Mouse (Mus musculus): ENCODE measurements around the gene Rph3al.

Gene Rph3al

DNA sequence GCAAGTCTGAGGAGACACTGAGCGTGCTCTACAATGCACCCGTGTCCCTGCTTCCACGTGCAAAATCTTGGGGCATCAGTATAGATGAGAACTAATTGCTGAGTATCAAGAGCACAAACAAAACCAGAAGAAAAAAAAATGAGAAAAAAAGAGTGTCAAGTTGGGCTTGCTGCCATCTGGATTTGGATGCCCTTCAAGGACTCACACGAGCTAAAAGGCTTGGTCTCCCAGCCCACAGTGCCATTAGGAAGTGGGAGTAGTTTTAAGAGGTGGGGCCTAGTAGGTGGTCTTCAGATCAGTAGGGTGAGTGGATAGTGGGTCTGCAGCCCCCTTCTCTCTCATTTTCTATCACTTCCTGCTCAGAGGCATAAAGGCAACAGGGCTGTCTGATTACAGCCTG, 75.8 kb downstream of the Rph3al start:
- DNase-seq (ENCODE audit: inconsistent ontology term): peak; percentile 33

DNA sequence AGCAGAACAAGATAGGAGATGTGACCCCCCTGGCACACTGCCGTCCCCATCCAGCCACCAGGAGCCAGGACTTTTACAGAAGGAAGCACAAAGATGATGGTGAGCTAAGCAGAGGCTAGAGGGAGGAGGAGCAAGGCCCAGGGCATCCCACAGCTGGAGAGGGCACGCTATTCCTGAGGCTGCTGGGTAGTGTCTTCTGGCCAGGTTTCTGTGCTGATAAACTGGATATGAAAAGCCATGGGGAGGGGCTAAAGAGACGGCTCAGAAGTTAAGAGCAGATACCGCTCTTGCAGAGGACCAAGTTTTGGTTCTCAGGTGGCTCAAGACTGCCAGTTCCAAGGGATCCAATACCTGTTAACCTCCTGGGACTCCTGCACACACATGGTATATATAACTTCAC, 76.6 kb downstream of the Rph3al start:
- DNase-seq (ENCODE audit: inconsistent ontology term): no peak

DNA sequence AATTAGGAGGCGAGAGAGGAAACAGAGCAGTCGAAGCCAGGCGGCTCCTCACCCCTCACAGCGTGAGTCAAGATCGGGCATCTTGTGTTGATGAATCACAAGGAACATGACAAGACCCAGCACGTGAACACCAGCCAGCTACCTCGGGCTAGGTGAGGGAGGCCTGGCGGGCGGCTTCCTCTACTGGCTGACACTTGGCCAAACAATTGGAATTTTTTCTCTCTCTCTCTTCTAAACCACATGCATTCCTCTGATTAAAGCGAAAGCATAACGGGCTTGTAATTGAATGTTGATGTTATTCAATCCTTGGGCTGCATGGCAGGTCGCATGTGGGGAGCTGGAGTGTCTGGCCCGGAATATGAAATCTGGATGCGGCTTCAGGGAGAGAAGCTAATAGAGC, 77.0 kb downstream of the Rph3al start:
- DNase-seq (ENCODE audit: inconsistent ontology term): peak; percentile 82

DNA sequence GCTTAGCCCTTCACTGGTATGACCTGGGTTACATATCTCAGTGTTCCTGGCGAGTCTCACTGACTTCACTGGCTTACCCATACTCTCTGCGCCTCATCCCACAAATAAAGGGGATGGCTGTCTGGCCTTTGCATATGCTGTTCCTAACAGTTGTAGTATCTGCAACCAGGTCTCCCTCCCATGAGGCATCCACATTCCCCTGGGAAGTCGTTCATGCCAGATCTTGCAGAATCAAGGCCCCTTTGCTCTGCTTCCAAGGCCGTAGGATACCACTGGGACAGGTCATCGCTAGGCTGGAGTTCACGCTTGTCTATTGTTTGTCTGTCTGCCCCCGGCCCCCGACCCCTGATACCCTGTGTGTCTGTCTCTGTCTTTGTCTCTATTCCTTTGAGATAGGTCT, 78.8 kb downstream of the Rph3al start:
- no peak for DNase-seq (ENCODE audit: inconsistent ontology term)

DNA sequence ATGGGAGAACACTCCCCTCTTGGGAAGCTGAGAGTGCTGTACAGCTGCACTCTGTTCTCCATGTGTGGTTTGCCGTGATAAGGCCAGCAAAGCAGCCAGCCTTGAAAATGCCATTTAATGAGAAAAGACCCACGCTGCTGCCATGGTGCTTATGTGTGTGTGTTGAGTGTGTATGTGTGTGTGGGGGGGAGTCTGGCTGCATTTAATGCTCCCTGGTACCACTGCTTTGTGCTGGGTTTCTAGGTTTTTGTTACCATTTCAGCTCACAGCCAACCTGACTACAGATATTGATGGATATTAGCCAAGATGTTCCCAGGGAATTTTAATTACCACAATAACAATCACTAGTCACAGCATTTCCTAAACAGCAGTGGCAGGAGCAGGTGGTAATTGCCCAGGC, 79.3 kb downstream of the Rph3al start:
- DNase-seq (ENCODE audit: inconsistent ontology term): peak; percentile 74

DNA sequence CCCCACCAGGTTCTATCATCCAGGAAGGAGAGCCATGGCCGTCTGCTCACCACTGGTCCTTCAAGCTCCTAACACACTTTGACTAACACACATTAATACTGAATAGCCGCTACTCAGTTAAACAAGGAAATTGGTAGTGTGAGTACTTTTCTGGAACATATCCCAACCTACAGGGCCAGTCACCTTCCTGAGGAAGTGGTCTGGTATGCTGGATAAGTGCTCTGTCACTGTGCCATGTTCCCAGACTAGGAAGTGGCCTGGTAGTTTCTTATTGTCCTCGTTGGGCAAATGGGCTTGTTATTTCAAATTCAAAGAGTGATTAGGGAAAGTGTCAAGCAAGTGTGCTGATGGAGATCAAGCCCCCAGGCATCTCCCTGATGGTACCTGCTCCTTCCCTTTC, 80.4 kb downstream of the Rph3al start:
- no peak for DNase-seq (ENCODE audit: inconsistent ontology term)

DNA sequence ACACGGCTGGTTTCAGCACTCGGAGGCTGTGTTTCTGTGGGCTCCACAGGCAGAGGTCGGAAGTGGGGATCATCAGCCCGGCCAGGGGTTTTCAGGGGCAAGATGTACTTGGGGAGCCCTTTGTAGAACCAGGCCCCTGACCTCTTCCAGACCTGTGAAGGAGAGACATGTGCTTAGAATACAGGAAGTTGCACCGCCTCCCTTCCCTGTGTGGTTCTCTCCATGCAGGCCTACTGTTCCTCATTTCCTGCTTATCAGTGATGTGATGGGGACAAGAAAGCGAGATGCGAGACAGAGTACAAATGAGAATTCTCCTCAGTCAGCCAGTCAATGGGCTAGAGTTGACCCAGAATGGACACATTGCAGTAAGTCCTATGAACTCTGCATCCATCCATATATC, 83.9 kb downstream of the Rph3al start:
- no peak for DNase-seq (ENCODE audit: inconsistent ontology term)

DNA sequence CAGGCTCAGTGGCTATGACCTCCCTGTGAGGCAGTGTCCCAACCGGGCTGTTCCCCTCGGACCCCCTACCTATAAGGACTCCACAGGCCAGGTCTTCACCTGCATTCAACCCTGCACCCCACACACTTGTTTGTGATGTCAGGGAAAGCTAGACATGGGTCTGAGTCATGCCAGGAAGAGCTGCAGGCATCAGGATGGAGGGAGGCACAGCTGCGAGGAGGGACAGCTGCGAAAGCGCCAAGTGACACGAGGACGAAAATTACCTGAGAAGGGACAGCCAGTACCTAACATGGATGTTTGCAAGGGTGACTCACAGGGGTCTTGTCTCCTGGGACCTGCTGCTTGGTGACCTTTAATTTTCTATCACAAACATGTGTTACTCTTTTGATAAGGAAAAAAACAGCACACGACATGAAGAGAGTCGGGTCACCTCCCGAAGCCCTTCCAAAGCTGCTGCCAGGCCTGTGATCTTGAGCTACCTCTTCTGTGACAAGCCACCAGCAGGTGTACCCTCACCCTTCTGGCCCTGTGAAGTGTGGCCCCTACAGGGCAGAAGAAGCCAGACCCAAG, 85.1 kb downstream of the Rph3al start:
- no peak for DNase-seq (ENCODE audit: inconsistent ontology term)

DNA sequence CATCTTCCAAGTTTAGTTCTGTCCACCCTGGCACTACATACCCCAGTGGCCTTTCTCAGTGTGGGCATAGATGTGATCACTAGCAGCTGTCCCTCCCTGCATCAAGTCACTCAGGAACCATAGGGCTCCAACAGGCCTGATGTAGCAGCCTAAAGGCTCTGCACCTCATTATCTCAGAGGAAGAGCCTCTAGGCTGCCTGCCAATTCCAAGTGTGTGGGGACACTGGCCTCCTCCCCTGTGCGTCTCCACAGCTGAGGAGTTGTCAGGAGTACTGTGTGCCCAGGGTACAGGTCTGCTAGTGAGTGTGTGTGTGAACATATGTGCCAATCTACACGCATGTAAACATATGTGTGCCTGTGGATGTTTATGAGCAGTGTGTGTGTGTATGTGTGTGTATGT, 85.7 kb downstream of the Rph3al start:
- DNase-seq (ENCODE audit: inconsistent ontology term): no peak

DNA sequence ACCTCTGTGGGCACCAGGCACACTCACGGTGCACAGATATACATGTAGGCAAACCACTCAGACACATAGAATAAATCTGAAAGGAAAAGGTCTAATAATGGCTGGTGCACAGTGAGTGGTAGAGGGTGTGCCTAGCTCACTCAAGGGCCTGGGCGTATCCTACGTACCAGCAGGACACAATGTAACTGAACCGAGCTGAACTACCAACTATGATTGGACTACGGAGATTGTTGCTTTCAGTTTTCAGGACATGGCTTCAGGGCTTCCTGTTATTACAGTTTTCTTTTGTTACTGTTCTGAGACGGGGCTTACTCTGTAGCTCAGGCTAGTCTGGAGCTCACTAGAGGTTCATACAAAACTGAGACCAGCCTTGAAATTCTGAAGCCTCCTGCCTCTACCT, 88.7 kb downstream of the Rph3al start:
- DNase-seq (ENCODE audit: inconsistent ontology term): no peak

DNA sequence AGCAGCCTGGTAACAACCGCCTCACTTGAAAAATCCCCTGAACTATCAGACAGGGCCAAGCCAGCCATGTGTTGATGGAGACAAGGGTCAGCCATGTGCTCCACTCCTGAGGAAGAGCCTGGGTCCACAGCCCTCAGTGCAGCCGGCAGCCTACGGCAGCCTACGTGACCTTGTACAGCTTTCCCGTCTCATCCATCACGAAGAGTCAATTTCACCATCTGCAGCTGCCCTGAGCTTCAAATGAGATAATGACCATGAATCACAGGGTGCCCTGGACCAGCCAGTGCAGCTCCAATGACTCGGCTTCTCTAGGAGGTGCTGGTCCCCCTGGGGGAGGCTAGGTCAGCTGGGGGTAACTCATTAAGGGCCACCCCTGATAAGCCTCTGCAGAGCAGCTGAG, 91.6 kb downstream of the Rph3al start:
- no peak for DNase-seq (ENCODE audit: inconsistent ontology term)

DNA sequence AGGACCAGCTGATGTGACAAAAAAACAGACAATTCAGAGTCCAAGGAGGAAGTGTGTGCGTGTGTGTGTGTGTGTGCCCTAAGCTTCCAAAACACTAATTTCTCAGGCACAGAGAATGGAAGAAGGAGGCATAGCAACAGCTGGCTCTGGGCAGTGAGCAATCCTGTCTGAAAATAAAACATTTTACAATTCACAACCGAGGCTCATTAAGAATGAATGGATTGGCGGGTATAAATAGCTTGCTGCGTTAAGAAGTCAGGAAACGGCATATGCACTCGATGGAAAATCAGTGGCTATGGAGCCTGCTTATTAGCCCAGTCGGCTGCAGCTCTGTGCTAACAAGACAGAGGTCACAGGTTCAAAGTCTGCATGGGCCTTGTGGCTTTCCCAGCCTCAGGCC, 92.6 kb downstream of the Rph3al start:
- no peak for DNase-seq (ENCODE audit: inconsistent ontology term)

DNA sequence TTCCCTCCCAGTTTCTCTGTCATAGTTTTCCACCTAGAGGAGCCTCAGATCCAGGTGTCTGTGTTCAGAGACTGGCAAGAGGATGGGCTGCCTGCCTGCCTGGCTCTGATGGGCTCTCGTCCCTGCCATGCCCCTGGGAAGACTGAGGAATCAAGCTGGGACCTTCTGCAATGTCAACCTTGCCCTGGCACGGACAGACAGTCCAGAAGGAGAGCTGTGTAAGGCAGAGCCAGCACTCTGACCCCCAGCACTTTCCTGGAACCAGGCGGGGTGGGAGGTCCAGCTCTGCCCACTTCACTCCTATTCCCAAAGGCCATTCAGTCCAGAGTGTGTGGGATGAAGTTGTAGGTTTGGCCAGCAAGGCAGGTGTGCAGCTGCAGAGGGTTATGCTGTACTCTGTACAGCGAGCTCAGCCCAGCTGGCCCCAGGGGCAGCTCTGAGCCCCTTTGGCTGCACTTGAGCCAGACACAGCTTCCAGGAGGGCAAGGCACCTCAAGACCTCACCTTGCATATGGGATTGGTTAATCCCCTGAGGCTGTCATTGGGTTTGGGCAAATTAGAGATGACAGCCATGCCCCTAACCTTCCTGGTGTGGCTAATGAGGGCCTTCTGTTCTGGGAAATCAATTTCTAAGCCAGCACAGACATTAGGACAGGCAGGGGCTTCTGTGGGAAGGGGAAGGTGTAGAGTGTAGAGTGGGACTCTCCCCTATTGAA, 95.2 kb downstream of the Rph3al start:
- no peak for DNase-seq (ENCODE audit: inconsistent ontology term)

DNA sequence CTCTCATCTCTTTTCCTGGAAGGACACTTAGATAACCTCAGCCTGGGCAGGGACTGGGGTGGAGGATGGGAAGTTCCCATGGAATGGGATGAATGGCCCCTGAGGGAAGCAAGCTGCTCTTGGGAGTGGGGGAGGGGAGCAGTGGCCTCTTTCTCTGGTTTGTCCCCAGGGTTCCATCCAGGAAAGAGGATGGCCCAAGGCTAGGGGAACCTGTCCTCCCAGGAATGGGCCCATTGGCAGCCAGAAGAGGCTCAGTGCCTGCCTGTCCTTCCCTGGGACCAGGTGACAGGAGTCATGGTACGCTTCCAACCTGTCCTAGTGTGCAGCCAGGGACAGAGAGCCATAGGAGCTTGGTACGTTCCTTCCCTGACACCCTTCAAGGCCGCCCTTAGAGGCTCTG, 96.7 kb downstream of the Rph3al start:
- no peak for DNase-seq (ENCODE audit: inconsistent ontology term)

DNA sequence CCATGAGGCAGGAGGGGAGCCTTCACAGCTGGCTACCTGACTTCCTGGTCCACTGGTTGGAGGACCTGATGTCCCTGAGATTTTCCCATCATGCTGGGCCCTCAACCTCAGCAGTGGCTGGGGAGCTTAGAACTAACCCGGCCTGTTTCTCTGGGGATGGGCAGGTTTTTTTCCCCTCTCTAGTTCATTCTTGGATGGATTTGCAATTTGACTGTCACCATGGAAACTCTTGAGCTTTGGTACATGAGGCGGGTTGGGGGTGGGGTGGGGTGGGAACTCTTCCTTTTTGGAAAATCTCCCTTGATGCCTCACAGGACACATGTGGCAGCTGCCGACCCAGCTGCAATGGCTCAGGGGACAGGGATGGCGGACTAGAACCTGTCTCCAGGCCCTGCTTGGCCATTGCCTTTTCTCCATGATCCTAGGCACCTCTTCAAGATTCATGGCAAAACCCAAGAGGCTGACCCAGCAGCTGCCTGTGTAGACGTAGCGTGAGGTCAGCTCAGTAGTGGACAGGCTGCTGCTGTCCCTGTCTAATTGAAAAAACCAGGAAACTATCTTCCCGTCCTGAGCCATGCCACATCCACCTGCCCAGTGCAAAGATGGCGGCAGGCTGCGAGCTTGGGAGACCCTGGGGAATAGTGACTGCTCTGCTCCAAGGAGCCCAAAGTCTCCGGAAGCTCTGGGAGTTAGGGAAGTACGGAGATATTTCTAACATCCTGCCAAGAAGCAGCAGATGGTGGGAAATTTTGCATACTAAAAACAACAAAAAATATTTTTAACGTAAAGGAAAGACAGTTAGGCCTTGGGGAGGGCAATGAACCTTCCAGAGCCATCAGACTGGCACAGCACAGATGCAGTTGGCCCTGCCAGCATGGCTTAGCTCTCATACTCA, 98.4 kb downstream of the Rph3al start:
- DNase-seq (ENCODE audit: inconsistent ontology term): no peak

DNA sequence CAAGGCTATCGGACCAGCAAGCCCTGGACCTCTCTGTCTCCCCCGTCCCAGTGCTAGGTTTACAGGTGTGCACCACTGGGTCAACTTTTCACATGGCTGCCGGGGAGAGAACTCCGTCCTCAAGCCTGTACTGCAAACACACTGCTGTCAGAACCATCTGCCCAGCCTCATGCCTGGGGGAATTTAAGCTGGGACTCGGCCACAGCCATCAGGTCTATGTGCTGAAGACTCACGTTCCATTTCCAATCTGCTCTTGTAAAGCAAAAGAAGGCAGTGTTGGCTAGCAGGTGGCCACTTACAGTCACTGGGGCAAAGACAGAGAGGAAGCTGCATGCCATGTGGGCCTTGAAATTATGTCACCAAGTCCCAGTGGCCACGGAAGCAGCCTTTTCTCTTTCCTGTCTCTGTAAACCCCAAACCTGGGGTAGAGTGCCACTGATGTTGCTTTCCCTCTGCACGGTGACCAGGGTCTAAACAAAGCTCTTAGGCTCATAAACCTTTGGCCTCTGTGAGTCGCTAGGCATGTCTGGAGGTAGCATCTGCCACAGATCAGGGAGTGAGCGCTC, 99.3 kb downstream of the Rph3al start:
- DNase-seq (ENCODE audit: inconsistent ontology term): no peak

DNA sequence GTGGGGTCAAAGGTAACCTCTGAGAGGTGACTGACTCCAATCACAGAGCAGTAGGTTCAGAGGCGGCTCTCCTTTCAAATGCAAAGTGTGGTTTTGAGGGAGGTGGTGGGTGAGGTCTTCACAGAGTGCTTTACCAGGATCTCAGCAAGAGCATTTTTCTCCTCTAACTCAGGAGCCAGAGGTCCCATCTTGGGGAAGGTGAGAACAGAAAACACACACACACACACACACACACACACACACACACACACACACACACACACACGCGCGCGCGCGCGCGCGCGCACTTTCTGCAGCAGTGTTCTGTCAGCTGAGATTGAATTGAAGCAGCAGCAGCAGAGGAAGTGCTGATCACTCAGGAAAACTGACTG, 102.0 kb downstream of the Rph3al start:
- DNase-seq (ENCODE audit: inconsistent ontology term): no peak

DNA sequence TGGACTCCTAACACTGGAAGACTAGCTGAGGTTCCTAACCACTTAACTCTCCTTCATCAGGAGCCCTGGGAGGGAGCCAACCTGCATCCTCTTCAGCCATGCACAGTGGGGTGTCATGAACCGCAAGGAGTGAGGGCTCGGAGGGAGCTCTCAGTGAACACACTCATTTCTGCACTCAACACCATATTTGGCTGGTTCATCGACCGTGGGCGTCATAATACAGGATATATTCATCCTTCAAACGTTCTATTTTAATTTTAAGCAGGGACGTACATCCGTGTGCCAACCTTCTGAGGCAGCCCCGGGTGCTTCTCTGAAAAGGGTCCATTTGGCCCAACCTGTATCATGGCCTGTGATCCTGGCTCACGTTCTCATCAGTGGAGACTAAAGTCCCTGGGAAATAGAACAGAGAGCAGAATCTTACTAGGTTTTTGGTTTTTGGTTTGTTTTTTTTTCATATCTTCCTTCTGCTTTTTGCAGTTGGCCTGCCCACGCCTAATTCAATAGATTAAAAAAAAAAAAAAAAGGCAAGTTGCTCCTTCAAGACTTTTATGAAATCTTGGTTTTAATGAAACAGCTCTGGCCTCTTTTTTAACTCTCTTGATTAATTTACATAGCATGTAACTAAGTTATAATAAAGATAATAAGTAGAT, 102.5 kb downstream of the Rph3al start:
- no peak for DNase-seq (ENCODE audit: inconsistent ontology term)

DNA sequence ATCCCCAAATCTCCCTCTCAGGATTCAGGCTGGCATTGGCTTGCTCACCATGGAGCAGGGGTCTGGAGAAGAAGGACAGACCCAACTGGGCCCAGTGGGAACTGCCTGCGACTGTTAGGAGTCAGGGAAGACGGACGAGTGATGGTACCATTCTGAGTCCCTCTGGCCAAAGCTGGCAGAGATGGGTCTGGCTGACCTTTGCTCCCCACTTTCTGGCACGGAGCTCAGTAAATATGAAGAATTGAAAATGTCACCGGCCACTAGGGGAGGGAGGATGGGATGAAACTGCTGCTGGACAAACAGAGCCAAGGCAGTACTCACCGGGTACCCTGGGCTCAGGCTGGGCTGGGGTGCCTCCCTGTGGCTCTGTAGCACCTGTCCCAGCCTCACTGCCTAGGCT, 105.1 kb downstream of the Rph3al start:
- no peak for DNase-seq (ENCODE audit: inconsistent ontology term)

DNA sequence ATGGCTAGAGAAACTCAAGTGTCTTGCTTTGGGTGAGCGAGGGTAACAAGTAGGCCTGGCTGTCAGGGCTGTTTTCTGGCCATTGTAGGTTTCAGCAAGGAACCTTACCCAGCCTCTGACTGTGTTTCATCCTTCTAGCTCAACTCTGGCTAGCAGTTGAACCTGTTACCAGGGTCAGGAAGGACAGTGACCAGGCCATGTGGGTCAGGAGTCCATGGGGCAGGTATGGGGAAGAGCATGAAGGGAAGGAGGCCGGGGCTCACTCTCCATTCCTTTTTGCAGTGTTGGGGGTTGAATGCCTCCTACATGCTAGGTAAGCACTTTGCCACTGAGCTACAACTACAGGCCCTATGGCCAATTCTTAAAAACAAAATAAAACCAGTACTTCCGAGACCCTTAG, 107.8 kb downstream of the Rph3al start:
- DNase-seq (ENCODE audit: inconsistent ontology term): no peak

DNA sequence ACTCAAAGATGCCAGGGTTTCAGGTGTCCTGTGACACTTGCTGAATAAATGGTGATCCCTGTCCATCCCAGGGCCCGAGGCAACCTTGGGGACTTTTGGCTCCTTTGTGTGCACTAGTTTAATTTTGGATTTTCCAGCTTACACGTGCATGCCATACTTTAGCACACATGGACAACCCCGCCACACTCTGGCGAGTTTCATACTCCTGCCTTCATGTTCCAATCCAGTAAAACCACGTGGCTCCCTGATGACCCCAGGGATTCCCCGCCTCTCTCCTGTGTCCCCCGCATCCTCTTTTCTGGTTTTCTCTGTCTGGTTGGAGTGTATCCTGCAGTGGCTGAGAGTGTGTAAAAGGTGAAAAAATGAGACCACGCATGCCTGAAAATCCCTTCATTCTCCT, 110.8 kb downstream of the Rph3al start:
- DNase-seq (ENCODE audit: inconsistent ontology term): no peak

DNA sequence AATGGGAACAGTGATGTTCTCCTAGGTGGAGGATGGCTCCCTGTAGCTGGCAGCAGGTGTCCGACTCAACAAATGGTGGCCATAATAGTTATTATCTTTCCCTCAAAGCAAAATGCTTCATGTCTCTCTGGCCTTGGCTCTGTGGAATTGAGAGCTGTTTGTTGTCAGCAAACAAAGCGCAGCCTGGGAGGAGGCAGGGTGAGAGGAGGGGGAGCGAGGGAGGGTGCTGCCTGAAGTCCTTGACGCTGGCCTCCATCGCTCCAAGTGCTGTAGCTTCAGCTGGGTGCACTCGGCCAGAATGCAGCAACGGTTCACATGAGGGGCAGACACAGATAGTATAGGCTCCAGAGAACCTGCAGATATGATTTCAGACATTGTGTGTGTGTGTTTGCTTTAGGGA, 114.7 kb downstream of the Rph3al start:
- no peak for DNase-seq (ENCODE audit: inconsistent ontology term)
